Mouse (Mus musculus) CH12F3 (cell line): ENCODE measurements at regions not wholly inside any gene's neighbourhood (a gene's known extent, or its start where the extent isn't known, plus 50 kb on each side); places are given as distances from the start of the nearest gene placed in this dataset.

Source experiments
- in situ Hi-C: fragments of 300-500 bp; cut with MboI; formaldehyde crosslinking; loops from 2 replicates; pipeline ENCODE4 v1.14.3; 2020; ENCODE audit warnings: low sequenced_read_pairs

GRCm38 (mm10) chr14:46202818-46203217 lies 176.4 kb upstream of the Gm15217 start:
- in situ Hi-C loops = no loop called here

GRCm38 (mm10) chr14:46220483-46220882 lies 158.7 kb upstream of the Gm15217 start:
- in situ Hi-C loops = no loop called here

- in situ Hi-C loops = no loop called here
Measured at GRCm38 (mm10) chr14:46221897-46222669, 157.1 kb upstream of the Gm15217 start.

- in situ Hi-C loops = no loop called here
Measured at GRCm38 (mm10) chr14:46223008-46223407, 156.2 kb upstream of the Gm15217 start.

GRCm38 (mm10) chr14:46224421-46224950 lies 154.7 kb upstream of the Gm15217 start:
- in situ Hi-C loops = no loop called here

- in situ Hi-C loops = no loop called here
Measured at GRCm38 (mm10) chr14:46225851-46226608, 153.2 kb upstream of the Gm15217 start.

- in situ Hi-C loops = no loop called here
Measured at GRCm38 (mm10) chr14:46234040-46234439, 145.2 kb upstream of the Gm15217 start.

- in situ Hi-C loops = no loop called here
Measured at GRCm38 (mm10) chr14:46234835-46235234, 144.4 kb upstream of the Gm15217 start.

- in situ Hi-C loops = no loop called here
Measured at GRCm38 (mm10) chr14:46240046-46240800, 139.0 kb upstream of the Gm15217 start.

- in situ Hi-C loops = no loop called here
Measured at GRCm38 (mm10) chr14:46240896-46241295, 138.3 kb upstream of the Gm15217 start.

GRCm38 (mm10) chr14:46247491-46248484 lies 131.4 kb upstream of the Gm15217 start:
- in situ Hi-C loops = no loop called here

- in situ Hi-C loops = no loop called here
Measured at GRCm38 (mm10) chr14:46249141-46249540, 130.1 kb upstream of the Gm15217 start.

- in situ Hi-C loops = no loop called here
Measured at GRCm38 (mm10) chr14:46255261-46255660, 124.0 kb upstream of the Gm15217 start.

GRCm38 (mm10) chr14:46256336-46256735 lies 122.9 kb upstream of the Gm15217 start:
- in situ Hi-C loops = no loop called here

GRCm38 (mm10) chr14:46257311-46257710 lies 121.9 kb upstream of the Gm15217 start:
- in situ Hi-C loops = no loop called here

- in situ Hi-C loops = no loop called here
Measured at GRCm38 (mm10) chr14:46258551-46258950, 120.7 kb upstream of the Gm15217 start.

GRCm38 (mm10) chr14:46260291-46260980 lies 118.8 kb upstream of the Gm15217 start:
- in situ Hi-C loops = no loop called here

GRCm38 (mm10) chr14:46275455-46275854 lies 103.8 kb upstream of the Gm15217 start:
- in situ Hi-C loops = no loop called here
